Mouse (Mus musculus): ENCODE measurements around the gene Aym1. TPM values are rescaled to one million over a fixed set of nuclear protein-coding genes. Genes with fewer than 3 reads are reported as not detected.
A peak's percentile ranks its signal among the peaks of the same experiment; 100 is the strongest.

Gene Aym1
- polyA plus RNA-seq, 2 experiments = not detected

- DNase-seq (ENCODE audit: low read depth in 3 of 3, low spot score in 3 of 3) (no peak), ATAC-seq (ENCODE audit: insufficient read depth) (no peak)
- no peak overlapping the region for H3K9ac ChIP-seq (replicated peaks)
- no peak overlapping the region for H3K27ac ChIP-seq
- no peaks in the 10 kb centered on the region for H3K4me1 ChIP-seq (replicated peaks; ENCODE audit: control insufficient read depth in 2 of 2, insufficient read depth in 2 of 2, low read length in 1 of 2)
- H3K4me2 ChIP-seq (ENCODE audit: low read depth) = no peak overlapping the region
- no peak for TF ChIP-seq EP300 (IDR thresholded peaks at IDR 0.05; ENCODE audit: low read depth)
- no peak for TF ChIP-seq CTCF (IDR thresholded peaks at IDR 0.05; ENCODE audit: low read depth)
- H3K4me3 ChIP-seq (ENCODE audit: insufficient read depth in 1 of 2, low read depth in 2 of 2, low read length in 2 of 2) = no peak overlapping the region
- WGBS (ENCODE audit: insufficient replicate concordance) = 69% methylated on average over 17 of the region's 17 CpGs
- no peaks in the 10 kb centered on the region for H3K9me3 ChIP-seq (ENCODE audit: control insufficient read depth, low read length)
- H3K27me3 ChIP-seq (ENCODE audit: control insufficient read depth, insufficient read depth, low read length) = no peaks in the 10 kb centered on the region
- H3K36me3 ChIP-seq (replicated peaks; ENCODE audit: control insufficient read depth, insufficient read depth, low read depth) = no peaks in the 10 kb centered on the region
Measured at GRCm38 (mm10) chr5:113397443-113398317, 40.6 kb downstream of the Aym1 start.

GRCm38 (mm10) chr5:113402702-113403101, 45.6 kb downstream of the Aym1 start:
- no peak overlapping the region for H3K27ac ChIP-seq
- DNase-seq (ENCODE audit: low read depth in 3 of 3, low spot score in 3 of 3) (no peak), ATAC-seq (ENCODE audit: insufficient read depth) (no peak)
- H3K9me3 ChIP-seq (ENCODE audit: control insufficient read depth, low read length) = no peaks in the 10 kb centered on the region
- no peak overlapping the region for H3K9ac ChIP-seq (replicated peaks)
- 36% methylated on average over 11 of the region's 11 CpGs for WGBS (ENCODE audit: insufficient replicate concordance)
- no peaks in the 10 kb centered on the region for H3K36me3 ChIP-seq (replicated peaks; ENCODE audit: control insufficient read depth, insufficient read depth, low read depth)
- no peaks in the 10 kb centered on the region for H3K4me1 ChIP-seq (replicated peaks; ENCODE audit: control insufficient read depth in 2 of 2, insufficient read depth in 2 of 2, low read length in 1 of 2)
- no peak overlapping the region for H3K4me3 ChIP-seq (ENCODE audit: insufficient read depth in 1 of 2, low read depth in 2 of 2, low read length in 2 of 2)
- no peak overlapping the region for H3K4me2 ChIP-seq (ENCODE audit: low read depth)
- H3K27me3 ChIP-seq (ENCODE audit: control insufficient read depth, insufficient read depth, low read length) = no peaks in the 10 kb centered on the region
- TF ChIP-seq CTCF (IDR thresholded peaks at IDR 0.05; ENCODE audit: low read depth) = no peak
- no peak for TF ChIP-seq EP300 (IDR thresholded peaks at IDR 0.05; ENCODE audit: low read depth)

- H3K27me3 ChIP-seq (ENCODE audit: control insufficient read depth, insufficient read depth, low read length) = no peaks in the 10 kb centered on the region
- no peaks in the 10 kb centered on the region for H3K4me1 ChIP-seq (replicated peaks; ENCODE audit: control insufficient read depth in 2 of 2, insufficient read depth in 2 of 2, low read length in 1 of 2)
- H3K4me3 ChIP-seq (ENCODE audit: insufficient read depth in 1 of 2, low read depth in 2 of 2, low read length in 2 of 2) = no peak overlapping the region
- H3K36me3 ChIP-seq (replicated peaks; ENCODE audit: control insufficient read depth, insufficient read depth, low read depth) = no peaks in the 10 kb centered on the region
- DNase-seq (ENCODE audit: low read depth in 3 of 3, low spot score in 3 of 3) = peak in 1 of 3 experiments; percentile 6
- WGBS (ENCODE audit: insufficient replicate concordance) = 2% methylated on average over 3 of the region's 3 CpGs
- TF ChIP-seq EP300 (IDR thresholded peaks at IDR 0.05; ENCODE audit: low read depth) = no peak
- TF ChIP-seq CTCF (IDR thresholded peaks at IDR 0.05; ENCODE audit: low read depth) = no peak
- no peak overlapping the region for H3K9ac ChIP-seq (replicated peaks)
- H3K27ac ChIP-seq = no peak overlapping the region
- no peaks in the 10 kb centered on the region for H3K9me3 ChIP-seq (ENCODE audit: control insufficient read depth, low read length)
- no peak overlapping the region for H3K4me2 ChIP-seq (ENCODE audit: low read depth)
- ATAC-seq (ENCODE audit: insufficient read depth) = no peak
Measured at GRCm38 (mm10) chr5:113407346-113407745, 50.3 kb downstream of the Aym1 start.

Small RNA genes within 50 kb of the gene (microRNA-seq; reads per million reads assigned to microRNA genes)
- not detected for gene Mir7229
- gene Mir7230 = not detected

Other genes with a start within 250 kb of the Aym1 start
- 1.1 and 1.2 TPM in 2 replicates for gene 2900026A02Rik, start 136.1 kb upstream of the Aym1 start, polyA plus RNA-seq (2012; rRNA removed)
- 0.63 and 0.68 TPM in 2 replicates for gene 2900026A02Rik, start 136.1 kb upstream of the Aym1 start, polyA plus RNA-seq (2014; fragmentation: Nextera tagmentation; extraction: Ambion mirVana)
- not detected in 2 replicates for gene Tmem211, start 130.4 kb upstream of the Aym1 start, polyA plus RNA-seq (2012; rRNA removed)
- gene Tmem211, start 130.4 kb upstream of the Aym1 start, polyA plus RNA-seq (2014; fragmentation: Nextera tagmentation; extraction: Ambion mirVana) = not detected in 2 replicates
- gene Sgsm1, start 46.5 kb upstream of the Aym1 start, polyA plus RNA-seq (2012; rRNA removed) = 1.4 and 1.5 TPM in 2 replicates
- gene Sgsm1, start 46.5 kb upstream of the Aym1 start, polyA plus RNA-seq (2014; fragmentation: Nextera tagmentation; extraction: Ambion mirVana) = 0.86 and 1.4 TPM in 2 replicates
- 0.02 and 0.05 TPM in 2 replicates for gene Wscd2, start 133.0 kb downstream of the Aym1 start, polyA plus RNA-seq (2012; rRNA removed)
- gene Wscd2, start 133.0 kb downstream of the Aym1 start, polyA plus RNA-seq (2014; fragmentation: Nextera tagmentation; extraction: Ambion mirVana) = not detected in 2 replicates

All from liver, embryonic 14.5 days (tissue).